Mouse (Mus musculus) T-helper 17 cell (primary cell): ENCODE results near the gene Rbm12.

Experiments used
- in situ Hi-C, 2 experiments: fragments of 300-600 bp; cut with MboI, MseI; formaldehyde crosslinking; loops; 1 replicate in 1 of 2; 2 replicates in 1 of 2; pipeline ENCODE4 v1.15.1; 2025; ENCODE audit warnings: high pct_unique_total_duplicates in 2 of 2

Rbm12 gene

GRCm38 (mm10) chr2:156079674-156080073 lies 32.1 kb downstream of the Rbm12 start:
- in situ Hi-C loops = no loop called here

GRCm38 (mm10) chr2:156079183-156079560 lies 32.6 kb downstream of the Rbm12 start:
- in situ Hi-C loops = no loop called here

DNA sequence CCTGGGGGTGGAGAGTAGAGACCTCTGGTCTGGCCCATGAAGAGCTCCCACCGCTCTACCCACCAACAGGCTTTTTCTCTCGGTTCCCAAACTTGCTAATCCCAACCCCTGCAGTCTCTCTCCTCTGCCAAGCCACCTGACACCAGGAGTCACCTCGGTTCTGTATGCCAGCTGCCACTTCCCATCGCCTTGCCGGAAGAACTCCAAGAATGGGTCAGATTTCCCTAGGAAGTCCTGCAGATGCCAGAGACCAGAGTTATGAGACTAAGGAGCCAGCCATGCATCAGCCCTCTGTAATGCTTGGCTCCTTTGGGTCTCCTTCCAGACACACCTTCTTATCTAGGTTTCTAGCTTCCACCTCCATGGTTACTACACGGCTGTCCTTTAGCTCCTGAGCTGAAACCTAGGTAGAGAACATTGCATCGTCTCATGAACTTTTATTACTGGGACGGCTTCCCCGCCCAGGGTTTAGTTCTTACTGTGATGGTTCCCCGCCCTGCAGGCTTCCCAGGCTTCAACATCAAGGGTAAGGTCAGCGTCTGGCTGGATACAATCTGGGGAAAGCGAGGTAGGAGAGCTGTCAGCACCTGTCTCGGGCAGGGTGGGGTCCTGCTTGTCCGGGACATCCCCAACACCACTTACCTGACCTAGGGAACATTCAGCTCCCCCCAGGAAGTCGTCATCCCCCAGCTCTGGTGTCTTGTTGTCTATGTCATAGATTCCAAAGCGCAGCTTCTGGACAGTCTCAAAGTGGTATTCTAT lies 33.2 kb downstream of the Rbm12 start:
- in situ Hi-C loops = no loop called here

- in situ Hi-C loops = no loop called here
Observed at GRCm38 (mm10) chr2:156077461-156077860, 34.3 kb downstream of the Rbm12 start.

- in situ Hi-C loops = no loop called here
Observed at GRCm38 (mm10) chr2:156073725-156074124, 38.1 kb downstream of the Rbm12 start.

GRCm38 (mm10) chr2:156071236-156071635 lies 40.5 kb downstream of the Rbm12 start:
- in situ Hi-C loops = no loop called here

GRCm38 (mm10) chr2:156067916-156068315 lies 43.9 kb downstream of the Rbm12 start:
- in situ Hi-C loops = no loop called here

DNA sequence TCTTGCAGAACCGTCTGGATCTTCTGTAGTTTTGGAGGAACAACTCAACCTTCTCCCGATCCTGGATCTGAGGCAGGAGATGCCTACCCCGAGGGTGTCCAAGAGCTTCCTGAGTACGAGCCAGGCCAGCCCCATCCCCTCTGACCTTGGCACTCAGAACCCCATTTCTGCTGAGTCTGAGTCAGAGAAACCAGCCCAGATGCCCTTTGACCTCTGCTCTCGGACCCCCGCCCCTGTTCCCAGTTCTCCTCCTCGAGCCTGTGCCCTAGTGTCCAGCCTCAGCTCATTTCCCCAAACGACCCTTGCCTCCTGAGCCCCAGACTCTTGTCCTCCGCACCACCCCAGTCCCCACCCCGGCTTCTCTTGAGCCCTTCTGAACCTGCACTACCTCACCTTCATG lies 45.7 kb downstream of the Rbm12 start:
- in situ Hi-C loops = no loop called here

GRCm38 (mm10) chr2:156065099-156066041 lies 46.4 kb downstream of the Rbm12 start, which contains the start of gene Spag4:
Spag4 (plus strand) TSS chr2:156065175.
- in situ Hi-C loops = no loop called here

DNA sequence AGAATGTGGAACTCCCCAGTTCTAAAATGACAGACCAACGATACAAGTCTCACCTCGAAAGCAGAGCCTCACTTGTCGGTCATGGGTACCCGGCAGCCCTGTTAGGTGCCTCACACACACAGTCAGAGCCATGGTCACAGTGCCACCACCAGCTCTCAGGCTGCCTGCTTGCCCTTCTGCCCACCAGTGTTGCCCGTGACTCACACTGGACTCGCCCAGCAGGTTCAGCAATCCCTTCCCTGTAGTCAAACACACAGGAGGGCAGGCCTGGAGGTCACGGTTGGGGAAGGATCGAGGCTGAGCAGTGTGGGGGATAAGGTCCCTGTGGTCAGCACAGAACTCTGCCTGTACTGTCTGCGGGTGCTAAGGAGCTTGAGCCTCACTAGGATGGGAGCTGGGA lies 59.0 kb downstream of the Rbm12 start, which contains the start of gene Fer1l4:
TSS of gene Fer1l4 (minus strand) at position 132 of the 400 bp plus-strand sequence.
- in situ Hi-C loops = no loop called here

DNA sequence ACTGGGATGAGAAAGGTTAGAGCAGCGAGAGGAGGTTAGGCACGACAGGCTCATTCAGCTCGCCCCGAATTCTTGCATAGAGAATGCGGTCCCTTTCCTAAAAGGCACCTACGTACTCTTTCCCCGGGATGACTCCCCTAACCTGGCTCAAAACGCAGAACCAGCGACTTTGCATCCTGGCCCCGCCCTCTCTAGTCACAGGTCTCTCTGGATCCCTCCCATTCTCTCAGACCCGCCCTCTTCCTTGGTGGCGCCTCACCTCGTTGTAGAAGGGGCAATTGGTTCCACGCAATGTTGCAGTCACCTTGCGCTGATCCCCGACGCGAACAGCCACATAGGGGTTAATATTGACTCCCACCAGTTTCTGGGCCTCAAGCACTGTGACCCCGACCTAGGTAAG lies 63.8 kb downstream of the Rbm12 start:
- in situ Hi-C loops = loop anchor here (10.0 kb wide), 2 partner anchors 1027 to 1073 kb away; partner anchors contain the start of gene Soga1 (in 1 of the 2)

GRCm38 (mm10) chr2:156042903-156043302 lies 68.9 kb downstream of the Rbm12 start:
- in situ Hi-C loops = loop anchor here (10.0 kb wide), 2 partner anchors 1032 to 1068 kb away; partner anchors contain the start of gene Soga1 (in 1 of the 2)
